In genomic region chr15:68428444-68429228, GRCm38 (mm10) we compare ENCODE assay signal across 7 mouse cellular contexts.
A peak's percentile ranks its signal among the peaks of the same experiment; 100 is the strongest.
DNase-seq lines count a peak whose midpoint lies in the region; ATAC-seq lines count a peak whose summit lies in the region.

No protein-coding gene starts in this region.

- peak; percentile 49; the same call in 1 of the 2 replicates for ATAC-seq in megakaryocyte, adult 5-6 weeks (ENCODE audit: poor library complexity, severe bottlenecking)

- peak; percentile 15 for DNase-seq in urinary bladder, postnatal 25 days (ENCODE audit: low spot score)
- DNase-seq in urinary bladder, postnatal 4 days (ENCODE audit: low spot score in 2 of 2) = no peak
- DNase-seq in cerebellum, adult 11 months = peak; percentile 43
- peak; percentile 40 for DNase-seq in forelimb bud, embryonic 11.5 days (ENCODE audit: low read depth, low spot score)
- peak; percentile 13 to 27 for DNase-seq in kidney, postnatal 4 days
- DNase-seq in right cerebral cortex, postnatal 25 days = peak; percentile 63

Comparison
In these comparisons a context has a peak if more than half of its experiments do, and no peak if none do; other contexts are left out.
1. DNase-seq: peak in urinary bladder, postnatal 25 days (single experiment), cerebellum, adult 11 months (single experiment), forelimb bud, embryonic 11.5 days (single experiment), kidney, postnatal 4 days (2 of 2) and right cerebral cortex, postnatal 25 days (single experiment); none in urinary bladder, postnatal 4 days (0 of 2).